Mouse (Mus musculus) midbrain, embryonic 11.5 days (tissue): ENCODE results near the gene Olfr743. TPM values are rescaled to one million over a fixed set of nuclear protein-coding genes. Genes with fewer than 3 reads are reported as not detected.
"Not testable (repeated sequence)": the region's sequence is repeated elsewhere in the genome, so short reads cannot be mapped to it uniquely, and the experiment has no call there.

Experiments used
- ATAC-seq: fragments of 200-750 bp; cut with Nextera tagmentation; 2 replicates; pipeline ENCODE4 v1.8.0; 2017; ENCODE audit warnings: moderate TSS enrichment, moderate library complexity; ENCODE audit not compliant: low FRiP score
- DNase-seq: peaks from one replicate; pipeline ENCODE4 v3.0.0; 2015; ENCODE audit warnings: low spot score; ENCODE audit errors: missing footprints
- H3K27ac ChIP-seq: fragments of 300-500 bp; sonication (generic); 2 replicates; pipeline ENCODE4 v1.5.1; 2014; ENCODE audit warnings: low read depth, low read length
- H3K27me3 ChIP-seq: fragments of 300-500 bp; sonication (generic); 2 replicates; pipeline ENCODE4 v1.6.1; 2014; ENCODE audit warnings: mild to moderate bottlenecking, low read length, moderate library complexity, mixed read lengths; ENCODE audit not compliant: control insufficient read depth, insufficient read depth
- H3K36me3 ChIP-seq: fragments of 300-500 bp; sonication (generic); 2 replicates; pipeline ENCODE4 v1.6.1; 2014; ENCODE audit warnings: mild to moderate bottlenecking, low read length, moderate library complexity, mixed read lengths; ENCODE audit not compliant: control insufficient read depth, insufficient read depth
- H3K4me1 ChIP-seq: fragments of 300-500 bp; sonication (generic); 2 replicates; pipeline ENCODE4 v1.6.1; 2014; ENCODE audit warnings: low read length; ENCODE audit not compliant: control insufficient read depth, insufficient read depth
- H3K4me2 ChIP-seq: fragments of 300-500 bp; sonication (generic); 2 replicates; pipeline ENCODE4 v1.6.1; 2014; ENCODE audit warnings: mild to moderate bottlenecking, moderate library complexity
- H3K4me3 ChIP-seq: fragments of 300-500 bp; sonication (generic); 2 replicates; pipeline ENCODE4 v1.5.1; 2014; ENCODE audit warnings: low read depth, low read length
- H3K9ac ChIP-seq: fragments of 300-500 bp; sonication (generic); 2 replicates; pipeline ENCODE4 v1.6.1; 2014; ENCODE audit warnings: low read length
- H3K9me3 ChIP-seq: fragments of 300-500 bp; sonication (generic); 2 replicates; pipeline ENCODE4 v1.6.1; 2016; ENCODE audit warnings: low read length; ENCODE audit not compliant: control insufficient read depth
- WGBS: fragments of 180-500 bp; shearing (Covaris S2); extraction: QIAGEN DNeasy Blood & Tissue Kit; methylation state at CpG from one replicate; pipeline ENCODE4 v1.1.7; 2014; 5-methylcytosine and 5-hydroxymethylcytosine counted together
- polyA plus RNA-seq: library from polyadenylated mRNA; unstranded; fragments of >200 nt; fragmentation: Nextera tagmentation; extraction: Ambion mirVana; gene quantifications from 2 replicates; pipeline ENCODE4 v1.2.1, GENCODE M21; 2014

Gene Olfr743
- not detected in 2 replicates for polyA plus RNA-seq

GRCm38 (mm10) chr14:50521539-50521938 lies at the start of gene Olfr743:
Gene Olfr743, plus strand, starts transcription at chr14:50521839.
- H3K27me3 ChIP-seq, result no peaks in the 10 kb centered on the region
- no peaks in the 10 kb centered on the region for H3K36me3 ChIP-seq
- no peak within 1 kb of the TSS for H3K27ac ChIP-seq
- H3K9ac ChIP-seq, result no peak within 1 kb of the TSS
- no peak within 1 kb of the TSS for H3K4me3 ChIP-seq
- no peaks in the 10 kb centered on the region for H3K9me3 ChIP-seq
- H3K4me1 ChIP-seq, result no peaks in the 10 kb centered on the region
- DNase-seq (no peak), ATAC-seq (no peak)
- H3K4me2 ChIP-seq, result no peak within 1 kb of the TSS

GRCm38 (mm10) chr14:50472438-50472837 lies 49.2 kb upstream of the Olfr743 start, which contains the start of gene Olfr741:
Gene Olfr741, plus strand, starts transcription at chr14:50472738.
- Histone ChIP-seq H3K27ac (no peak within 1 kb of the TSS), H3K27me3 (no peaks in the 10 kb centered on the region)
- WGBS, result 69% methylated on average over 2 of the region's 2 CpGs

GRCm38 (mm10) chr14:50478406-50478805 lies 43.2 kb upstream of the Olfr743 start:
- WGBS, result 76% methylated on average over 2 of the region's 2 CpGs
- H3K4me3 ChIP-seq, result no peak overlapping the region
- H3K27ac ChIP-seq, result no peak overlapping the region
- ATAC-seq, result no peak
- H3K4me1 ChIP-seq, result no peaks in the 10 kb centered on the region
- no peak for DNase-seq
- no peaks in the 10 kb centered on the region for H3K27me3 ChIP-seq
- no peak overlapping the region for H3K4me2 ChIP-seq
- H3K9ac ChIP-seq, result no peak overlapping the region
- no peaks in the 10 kb centered on the region for H3K36me3 ChIP-seq
- no peaks in the 10 kb centered on the region for H3K9me3 ChIP-seq

More at GRCm38 (mm10) chr14:50472438-50472837, 49.2 kb upstream of the Olfr743 start, which contains the start of gene Olfr741:
- no peak for ATAC-seq
- DNase-seq, result no peak
- H3K4me1 ChIP-seq, result no peaks in the 10 kb centered on the region
- H3K9me3 ChIP-seq, result no peaks in the 10 kb centered on the region
- H3K9ac ChIP-seq, result no peak within 1 kb of the TSS
- no peaks in the 10 kb centered on the region for H3K36me3 ChIP-seq
- no peak within 1 kb of the TSS for H3K4me3 ChIP-seq
- H3K4me2 ChIP-seq, result no peak within 1 kb of the TSS

GRCm38 (mm10) chr14:50503300-50503699 lies 18.3 kb upstream of the Olfr743 start, which contains the start of gene Olfr742:
Gene Olfr742, plus strand, starts transcription at chr14:50503600.
- H3K27ac ChIP-seq, result no peak within 1 kb of the TSS
- no peak within 1 kb of the TSS for H3K4me3 ChIP-seq
- H3K36me3 ChIP-seq, result no peaks in the 10 kb centered on the region
- no peaks in the 10 kb centered on the region for H3K9me3 ChIP-seq
- no peaks in the 10 kb centered on the region for H3K27me3 ChIP-seq
- H3K4me1 ChIP-seq, result no peaks in the 10 kb centered on the region
- no peak within 1 kb of the TSS for H3K9ac ChIP-seq
- no peak within 1 kb of the TSS for H3K4me2 ChIP-seq
- WGBS, result 62% methylated on average over 2 of the region's 2 CpGs
- DNase-seq (no peak), ATAC-seq (no peak)

- ATAC-seq (no peak), DNase-seq (no peak)
- no peaks in the 10 kb centered on the region for H3K4me1 ChIP-seq
- no peak overlapping the region for H3K4me3 ChIP-seq
- no peak overlapping the region for H3K4me2 ChIP-seq
- 91% methylated on average over 2 of the region's 2 CpGs for WGBS
- no peak overlapping the region for H3K27ac ChIP-seq
- 0 out of 2 replicates have a peak, but pooled peaks cover 2% of the 10 kb centered on the region for H3K9me3 ChIP-seq
- H3K9ac ChIP-seq, result no peak overlapping the region
- no peaks in the 10 kb centered on the region for H3K27me3 ChIP-seq
- no peaks in the 10 kb centered on the region for H3K36me3 ChIP-seq
These were observed 31.1 kb downstream of the Olfr743 start for GRCm38 (mm10) chr14:50552734-50553133.

- 65% methylated on average over 1 of the region's 1 CpGs for WGBS
- H3K9me3 ChIP-seq, H3K27ac ChIP-seq, H3K4me2 ChIP-seq, H3K4me1 ChIP-seq, H3K4me3 ChIP-seq, DNase-seq, H3K27me3 ChIP-seq, H3K36me3 ChIP-seq, H3K9ac ChIP-seq, ATAC-seq: not testable (repeated sequence)
These were observed 51.4 kb downstream of the Olfr743 start for GRCm38 (mm10) chr14:50573056-50573455.

Other genes with a start within 250 kb of the Olfr743 start
- not detected in 2 replicates for gene Olfr732, start 237.6 kb upstream of the Olfr743 start, polyA plus RNA-seq
- gene Olfr733, start 220.3 kb upstream of the Olfr743 start, polyA plus RNA-seq, result not detected in 2 replicates
- gene Olfr734, start 195.1 kb upstream of the Olfr743 start, polyA plus RNA-seq, result not detected in 2 replicates
- gene Olfr735, start 173.0 kb upstream of the Olfr743 start, polyA plus RNA-seq, result not detected in 2 replicates
- not detected in 2 replicates for gene Tlr11, start 163.9 kb upstream of the Olfr743 start, polyA plus RNA-seq
- not detected in 2 replicates for gene Olfr736, start 140.7 kb upstream of the Olfr743 start, polyA plus RNA-seq
- not detected in 2 replicates for gene Olfr738, start 114.3 kb upstream of the Olfr743 start, polyA plus RNA-seq
- not detected in 2 replicates for gene Olfr739, start 103.2 kb upstream of the Olfr743 start, polyA plus RNA-seq
- gene Olfr740, start 76.3 kb upstream of the Olfr743 start, polyA plus RNA-seq, result not detected in 2 replicates
- gene Olfr741, start 49.1 kb upstream of the Olfr743 start, polyA plus RNA-seq, result not detected in 2 replicates
- gene Olfr742, start 18.2 kb upstream of the Olfr743 start, polyA plus RNA-seq, result not detected in 2 replicates
- gene Olfr744, start 93.0 kb downstream of the Olfr743 start, polyA plus RNA-seq, result not detected in 2 replicates
- gene Olfr745, start 117.5 kb downstream of the Olfr743 start, polyA plus RNA-seq, result not detected in 2 replicates
- gene Olfr746, start 125.2 kb downstream of the Olfr743 start, polyA plus RNA-seq, result not detected in 2 replicates
- not detected in 2 replicates for gene Olfr747, start 171.4 kb downstream of the Olfr743 start, polyA plus RNA-seq
- not detected in 2 replicates for gene Olfr748, start 185.5 kb downstream of the Olfr743 start, polyA plus RNA-seq
- not detected in 2 replicates for gene Olfr749, start 223.3 kb downstream of the Olfr743 start, polyA plus RNA-seq